Mouse (Mus musculus): ENCODE data around the gene Pigc.
A peak's percentile ranks its signal among the peaks of the same experiment; 100 is the strongest.

Gene Pigc

GRCm38 (mm10) chr1:161968589-161969407 lies at the start of gene Pigc:
Gene Pigc (plus strand): TSS chr1:161969186.
- peak; percentile 94 for DNase-seq

DNA sequence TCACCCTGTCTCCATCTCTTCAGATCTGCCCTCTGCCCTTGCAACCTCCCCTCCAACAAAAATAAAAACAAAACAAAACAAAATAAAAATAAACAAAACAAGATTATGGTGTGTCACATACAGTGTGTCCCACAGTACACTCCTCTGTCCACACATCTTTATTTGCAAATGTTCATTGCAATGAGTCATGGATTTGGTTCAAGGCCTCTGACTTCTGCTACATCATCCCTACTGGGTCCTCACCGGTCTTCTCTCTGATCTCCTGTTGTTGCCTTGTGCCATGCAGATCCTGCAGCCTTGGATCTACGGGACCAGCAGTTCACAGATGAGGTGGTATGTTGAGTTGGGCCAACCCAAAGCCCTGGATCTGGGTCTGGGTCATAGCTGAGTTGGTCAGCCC lies 49.4 kb upstream of the Pigc start:
- DNase-seq: no peak

- no peak for DNase-seq
These were observed 48.2 kb upstream of the Pigc start for GRCm38 (mm10) chr1:161920475-161921454.

GRCm38 (mm10) chr1:161921928-161922327 lies 47.1 kb upstream of the Pigc start:
- DNase-seq: no peak

DNA sequence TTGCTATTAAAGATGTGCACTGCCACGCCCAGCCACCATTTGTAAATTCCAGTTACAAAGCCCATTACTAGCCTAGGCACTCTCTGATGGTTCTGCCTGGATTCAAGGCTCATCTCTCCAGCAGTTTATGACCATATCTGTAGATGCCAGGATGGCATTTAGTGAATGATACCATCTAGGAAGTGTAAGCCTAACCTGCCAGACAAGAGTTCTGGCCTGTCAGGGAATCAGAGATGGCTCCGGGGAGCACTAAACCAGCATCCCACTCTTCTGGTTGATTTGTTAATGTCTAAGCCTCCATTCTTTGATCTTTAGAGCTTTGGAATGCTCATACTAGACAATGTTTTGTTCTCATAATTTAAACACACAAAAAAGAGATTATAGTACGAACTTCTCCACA lies 44.7 kb upstream of the Pigc start:
- no peak for DNase-seq

DNA sequence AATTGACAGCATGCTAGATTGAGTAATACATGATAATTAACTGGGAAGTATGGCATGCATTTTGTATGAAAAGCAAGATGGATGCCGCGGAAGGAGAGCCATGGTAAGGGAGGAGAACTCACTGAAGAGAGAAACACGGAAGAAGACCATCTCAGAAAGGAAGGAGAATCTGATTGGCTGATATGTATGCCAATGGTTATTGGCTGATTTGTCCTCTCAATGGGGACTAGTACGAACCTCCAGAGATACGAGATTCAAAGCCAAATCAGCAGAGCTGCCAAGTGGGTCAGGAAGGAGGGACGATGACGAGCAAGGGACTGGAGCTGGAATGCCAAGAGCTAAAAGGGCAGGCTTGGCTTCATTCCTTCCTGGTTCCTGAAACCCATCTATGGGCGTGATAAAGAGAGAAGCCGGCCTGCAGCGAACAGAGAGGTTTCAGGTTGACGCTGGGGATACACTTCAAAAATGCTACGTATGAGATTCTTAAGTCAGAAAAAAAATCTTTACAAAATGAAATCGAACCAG lies 43.6 kb upstream of the Pigc start:
- no peak for DNase-seq

DNA sequence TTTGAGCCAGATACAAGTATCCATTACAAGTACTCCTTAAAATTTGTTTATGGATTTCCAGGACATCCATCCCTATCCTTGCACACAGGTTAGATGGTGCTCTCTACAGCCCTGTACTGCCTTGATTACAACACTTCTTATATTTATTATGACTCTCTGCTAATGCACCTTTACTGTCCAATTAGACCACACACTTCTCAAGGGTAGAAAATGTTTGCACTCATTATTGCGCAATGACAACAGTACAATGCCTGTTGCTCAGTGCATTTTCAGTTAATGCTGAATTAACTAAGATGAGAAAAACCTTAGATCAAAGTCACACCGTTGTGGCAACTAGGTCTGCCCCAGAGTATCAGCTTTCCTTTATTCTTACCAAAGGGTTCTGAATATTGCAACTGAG lies 41.0 kb upstream of the Pigc start:
- DNase-seq: no peak

- no peak for DNase-seq
These were observed 37.7 kb upstream of the Pigc start for GRCm38 (mm10) chr1:161931313-161931712.

- no peak for DNase-seq
These were observed 37.2 kb upstream of the Pigc start for GRCm38 (mm10) chr1:161931817-161932216.

DNA sequence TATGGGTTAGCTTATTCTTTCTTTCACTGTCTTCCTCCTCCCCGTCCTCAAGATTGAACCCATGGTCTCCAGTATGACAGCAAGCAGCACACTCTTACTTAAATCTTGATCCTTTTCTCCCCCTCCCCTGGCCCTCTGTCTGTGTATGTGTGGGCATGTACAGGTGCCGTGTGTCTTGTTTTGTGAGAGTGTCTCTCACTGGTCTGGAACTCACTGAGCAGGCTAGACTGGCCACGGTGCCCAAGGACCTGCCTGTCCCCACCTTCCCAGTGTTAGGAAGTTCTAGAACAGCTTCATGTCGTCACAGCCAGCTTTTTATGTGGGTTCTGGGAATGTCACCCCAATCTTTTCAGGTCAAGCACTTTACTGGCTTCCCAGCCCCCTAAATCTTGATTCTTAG lies 36.7 kb upstream of the Pigc start:
- no peak for DNase-seq

GRCm38 (mm10) chr1:161942082-161942481 lies 26.9 kb upstream of the Pigc start:
- no peak for DNase-seq

- no peak for DNase-seq
These were observed 17.8 kb upstream of the Pigc start for GRCm38 (mm10) chr1:161951009-161951779.

DNA sequence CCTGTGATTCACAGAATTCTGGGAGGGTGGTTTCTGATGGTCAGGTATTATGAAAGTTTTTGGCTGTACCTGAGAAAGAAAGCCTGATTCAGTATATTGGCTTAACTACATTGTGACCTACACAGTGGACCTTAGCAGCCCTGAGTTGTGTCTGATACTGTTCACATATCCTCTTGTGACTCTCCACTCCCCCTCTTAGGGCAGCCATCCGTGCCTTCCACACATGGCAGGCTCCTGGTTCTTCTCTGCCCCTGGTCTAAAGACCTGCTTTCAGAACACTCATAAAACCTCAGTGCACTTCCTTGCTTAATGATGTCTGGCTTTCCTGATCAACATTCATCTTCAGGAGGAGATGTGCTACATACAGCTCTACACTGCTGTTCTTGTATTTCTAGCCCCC lies 16.4 kb upstream of the Pigc start:
- DNase-seq: no peak

GRCm38 (mm10) chr1:161955846-161956245 lies 13.1 kb upstream of the Pigc start:
- no peak for DNase-seq

GRCm38 (mm10) chr1:161957964-161958950 lies 10.7 kb upstream of the Pigc start:
- no peak for DNase-seq

- DNase-seq: no peak
These were observed 6.3 kb upstream of the Pigc start for GRCm38 (mm10) chr1:161962465-161963377.

DNA sequence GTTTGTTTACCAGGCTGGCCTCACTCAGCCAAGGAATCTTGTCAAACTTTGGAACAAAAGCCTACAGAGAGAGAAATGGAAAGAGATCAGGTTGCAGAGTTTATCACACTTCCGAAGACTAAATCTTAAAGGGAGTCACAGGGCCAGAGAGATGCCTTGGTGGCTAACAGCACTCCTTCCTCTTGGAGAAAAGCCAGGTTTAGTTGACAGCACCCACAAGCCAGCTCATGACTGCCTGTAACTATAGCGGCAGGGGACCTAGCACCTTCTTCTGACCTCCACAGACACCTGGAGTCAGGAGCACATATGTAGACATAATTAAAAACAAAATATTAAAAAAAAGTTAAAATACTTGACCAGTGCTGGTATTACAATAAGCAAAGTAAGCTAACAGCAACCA lies 1.1 kb upstream of the Pigc start:
- no peak for DNase-seq

GRCm38 (mm10) chr1:161970874-161971273 lies 1.9 kb downstream of the Pigc start:
- no peak for DNase-seq

DNA sequence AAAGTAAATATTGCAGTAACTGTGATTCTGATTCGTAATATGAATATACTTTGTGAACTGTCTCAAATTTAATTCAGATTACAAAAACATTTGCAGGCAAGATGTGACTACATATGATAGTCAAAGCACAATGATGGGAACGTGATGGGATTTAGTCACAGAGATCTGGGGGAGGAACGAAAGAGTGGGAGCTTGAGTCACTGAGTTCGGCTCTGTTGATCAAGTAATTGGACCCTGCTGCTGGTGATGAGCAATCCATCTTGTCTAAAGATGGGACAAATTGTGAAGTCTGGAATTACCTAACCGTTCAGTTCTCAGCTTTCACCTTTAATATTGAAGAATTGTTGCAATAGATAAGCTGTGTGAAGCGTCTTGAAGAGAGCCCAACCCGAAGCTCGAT lies 3.2 kb downstream of the Pigc start:
- no peak for DNase-seq

Measured in kidney, adult 11 months (tissue).